Mouse (Mus musculus): ENCODE data around the gene Gria2.

DNA sequence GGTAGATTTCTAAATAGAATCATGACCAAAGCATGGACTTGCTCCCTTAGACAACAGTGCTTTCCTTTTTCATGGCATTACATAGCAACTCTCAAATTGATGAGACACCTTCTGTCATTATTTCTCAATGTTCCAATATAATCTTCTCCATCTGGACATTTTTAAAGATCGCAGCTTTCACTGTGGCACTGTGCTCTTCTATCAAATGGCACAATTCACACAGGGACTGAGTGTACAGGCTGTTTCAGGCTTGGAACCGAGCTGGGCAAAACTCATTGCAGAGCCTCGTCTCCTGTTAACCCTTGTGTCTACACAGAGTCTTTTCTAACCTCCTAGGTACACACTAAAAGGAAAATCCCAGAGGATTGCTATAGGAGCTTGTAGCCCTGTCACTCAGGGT lies 77.4 kb downstream of the Gria2 start:
- TF ChIP-seq EP300 (IDR thresholded peaks at IDR 0.05; ENCODE audit: low read depth) = no peak
- no peak for TF ChIP-seq CTCF (IDR thresholded peaks at IDR 0.05; ENCODE audit: low read depth)
